Mouse (Mus musculus): ENCODE data around the gene Lrrc1.

Gene Lrrc1

GRCm38 (mm10) chr9:77461371-77461915 is 83.2 kb downstream of the Lrrc1 start:
- DNase-seq = peak; percentile 62 to 71

GRCm38 (mm10) chr9:77460408-77460807 is 84.3 kb downstream of the Lrrc1 start:
- DNase-seq = no peak

- no peak for DNase-seq
Observed at GRCm38 (mm10) chr9:77459365-77459764, 85.3 kb downstream of the Lrrc1 start.

GRCm38 (mm10) chr9:77456169-77456826 is 88.4 kb downstream of the Lrrc1 start:
- DNase-seq = no peak

- no peak for DNase-seq
Observed at GRCm38 (mm10) chr9:77455439-77456168, 89.1 kb downstream of the Lrrc1 start.

- DNase-seq = no peak
Observed at GRCm38 (mm10) chr9:77452046-77452807, 92.4 kb downstream of the Lrrc1 start.

- no peak for DNase-seq
Observed at GRCm38 (mm10) chr9:77450447-77450846, 94.2 kb downstream of the Lrrc1 start.

- DNase-seq = no peak
Observed at GRCm38 (mm10) chr9:77444876-77445275, 99.8 kb downstream of the Lrrc1 start.

GRCm38 (mm10) chr9:77439371-77439770 is 105.3 kb downstream of the Lrrc1 start:
- DNase-seq = no peak

GRCm38 (mm10) chr9:77438836-77439271 is 105.8 kb downstream of the Lrrc1 start:
- DNase-seq = no peak

- no peak for DNase-seq
Observed at GRCm38 (mm10) chr9:77437131-77437530, 107.5 kb downstream of the Lrrc1 start.

GRCm38 (mm10) chr9:77434965-77435364 is 109.7 kb downstream of the Lrrc1 start:
- DNase-seq = no peak

- DNase-seq = peak in 1 of 2 experiments; percentile 24
Observed at GRCm38 (mm10) chr9:77433476-77433875, 111.2 kb downstream of the Lrrc1 start.

- DNase-seq = no peak
Observed at GRCm38 (mm10) chr9:77432030-77432429, 112.6 kb downstream of the Lrrc1 start.

GRCm38 (mm10) chr9:77430413-77431087 is 114.1 kb downstream of the Lrrc1 start:
- no peak for DNase-seq

- peak in 1 of 2 experiments; percentile 32 for DNase-seq
Observed at GRCm38 (mm10) chr9:77429230-77430015, 115.2 kb downstream of the Lrrc1 start.

GRCm38 (mm10) chr9:77428748-77429140 is 115.9 kb downstream of the Lrrc1 start:
- no peak for DNase-seq

- no peak for DNase-seq
Observed at GRCm38 (mm10) chr9:77428115-77428747, 116.4 kb downstream of the Lrrc1 start.

GRCm38 (mm10) chr9:77427292-77428114 is 117.2 kb downstream of the Lrrc1 start:
- DNase-seq = peak; percentile 55 to 65

- DNase-seq = peak; percentile 27 to 48
Observed at GRCm38 (mm10) chr9:77426110-77426509, 118.6 kb downstream of the Lrrc1 start.
